Comparison of ENCODE assay signal across 11 mouse cellular contexts in genomic region chr11:99112700-99113099, GRCm38 (mm10). TPM values are rescaled to one million over a fixed set of nuclear protein-coding genes. Genes with fewer than 3 reads are reported as not detected.
DNase-seq lines count a peak whose midpoint lies in the region; ATAC-seq and TF ChIP-seq lines count a peak whose summit lies in the region.
"Had no signal": no experiment of that assay in that cellular context is flagged by ENCODE, and none has a peak within 500 bp of the region (broad histone marks: within the 10 kb centered on the region; RNA-seq: fewer than 3 reads in every experiment).

No protein-coding gene starts in this region.

- H3K9ac ChIP-seq in hindbrain, embryonic 12.5 days: no peak overlapping the region
- no peak overlapping the region for H3K9ac ChIP-seq in hindbrain, postnatal 0 days (replicated peaks; ENCODE audit: low read length)
- 0 out of 2 replicates have a peak overlapping the region, but pooled peaks have one; percentile 40 for H3K9ac ChIP-seq in embryonic facial prominence, embryonic 13.5 days
- no peak overlapping the region for H3K9ac ChIP-seq in midbrain, embryonic 13.5 days (replicated peaks)

- H3K4me3 ChIP-seq in hindbrain, embryonic 12.5 days: no peak overlapping the region
- H3K4me3 ChIP-seq in hindbrain, postnatal 0 days (ENCODE audit: low read length): no peak overlapping the region
- H3K4me3 ChIP-seq in embryonic facial prominence, embryonic 13.5 days: no peak overlapping the region
- no peak overlapping the region for H3K4me3 ChIP-seq in midbrain, embryonic 13.5 days (replicated peaks)

- 0 out of 2 replicates have a peak, but pooled peaks cover 2% of the 10 kb centered on the region for H3K9me3 ChIP-seq in hindbrain, embryonic 12.5 days (replicated peaks)
- no peaks in the 10 kb centered on the region for H3K9me3 ChIP-seq in hindbrain, postnatal 0 days (ENCODE audit: low read length)
- no peaks in the 10 kb centered on the region for H3K9me3 ChIP-seq in embryonic facial prominence, embryonic 13.5 days
- no peaks in the 10 kb centered on the region for H3K9me3 ChIP-seq in midbrain, embryonic 13.5 days

- no peak for TF ChIP-seq POLR2A in brain, embryonic 14.5 days (IDR thresholded peaks at IDR 0.05; ENCODE audit: borderline replicate concordance, extremely low read depth, insufficient read depth, insufficient read length, poor library complexity, severe bottlenecking)

- 24% methylated on average over 5 of the region's 5 CpGs for WGBS in hindbrain, embryonic 12.5 days
- 43% methylated on average over 5 of the region's 5 CpGs for WGBS in hindbrain, postnatal 0 days
- WGBS in embryonic facial prominence, embryonic 13.5 days: 15% methylated on average over 5 of the region's 5 CpGs
- 24% methylated on average over 5 of the region's 5 CpGs for WGBS in midbrain, embryonic 13.5 days

- no peaks in the 10 kb centered on the region for H3K27me3 ChIP-seq in hindbrain, embryonic 12.5 days
- no peaks in the 10 kb centered on the region for H3K27me3 ChIP-seq in hindbrain, postnatal 0 days (ENCODE audit: insufficient read depth, low read length)
- H3K27me3 ChIP-seq in embryonic facial prominence, embryonic 13.5 days: no peaks in the 10 kb centered on the region
- H3K27me3 ChIP-seq in midbrain, embryonic 13.5 days: no peaks in the 10 kb centered on the region

- no peak overlapping the region for H3K4me2 ChIP-seq in hindbrain, embryonic 12.5 days (replicated peaks)
- no peak overlapping the region for H3K4me2 ChIP-seq in hindbrain, postnatal 0 days (ENCODE audit: low read depth, low read length)
- H3K4me2 ChIP-seq in embryonic facial prominence, embryonic 13.5 days: no peak overlapping the region
- H3K4me2 ChIP-seq in midbrain, embryonic 13.5 days (replicated peaks): 0 out of 2 replicates have a peak overlapping the region, but pooled peaks have one; percentile 6

- peak overlapping the region; percentile 71 for H3K27ac ChIP-seq in hindbrain, embryonic 12.5 days
- H3K27ac ChIP-seq in hindbrain, postnatal 0 days: no peak overlapping the region
- peak overlapping the region; percentile 83 for H3K27ac ChIP-seq in embryonic facial prominence, embryonic 13.5 days
- peak overlapping the region; percentile 14; the same call in 1 of the 2 replicates for H3K27ac ChIP-seq in midbrain, embryonic 13.5 days

- peaks cover 12% of the 10 kb centered on the region for H3K4me1 ChIP-seq in hindbrain, embryonic 12.5 days
- peaks cover 5% of the 10 kb centered on the region; the same call in 1 of the 2 replicates for H3K4me1 ChIP-seq in hindbrain, postnatal 0 days (ENCODE audit: insufficient read depth, low read length)
- H3K4me1 ChIP-seq in embryonic facial prominence, embryonic 13.5 days: peaks cover 26% of the 10 kb centered on the region
- peaks cover 8% of the 10 kb centered on the region for H3K4me1 ChIP-seq in midbrain, embryonic 13.5 days (replicated peaks)

- ATAC-seq in hindbrain, embryonic 12.5 days (ENCODE audit: low FRiP score): no peak
- ATAC-seq in hindbrain, postnatal 0 days: no peak
- ATAC-seq in embryonic facial prominence, embryonic 13.5 days (ENCODE audit: insufficient number of reproducible peaks, insufficient read depth, low FRiP score, low TSS enrichment, low read depth): no peak
- no peak for ATAC-seq in midbrain, embryonic 13.5 days
- ATAC-seq: lung, postnatal 0 days had no signal

- no peak for DNase-seq in hindbrain, postnatal 0 days (ENCODE audit: low spot score)
- peak; percentile 10 for DNase-seq in brain, embryonic 14.5 days (ENCODE audit: low read depth)
- no peak for DNase-seq in ovary, postnatal 36 days (ENCODE audit: low spot score)
- DNase-seq in right cerebral cortex, postnatal 25 days: no peak
- DNase-seq in urinary bladder, postnatal 4 days (ENCODE audit: low spot score in 2 of 2): no peak
- DNase-seq: kidney, postnatal 36 days; thymus, postnatal 25 days had no signal

- H3K36me3 ChIP-seq in hindbrain, embryonic 12.5 days: no peaks in the 10 kb centered on the region
- no peaks in the 10 kb centered on the region for H3K36me3 ChIP-seq in hindbrain, postnatal 0 days (ENCODE audit: insufficient read depth, low read length)
- no peaks in the 10 kb centered on the region for H3K36me3 ChIP-seq in embryonic facial prominence, embryonic 13.5 days
- no peaks in the 10 kb centered on the region for H3K36me3 ChIP-seq in midbrain, embryonic 13.5 days

- TF ChIP-seq CTCF in hindbrain, postnatal 0 days (IDR thresholded peaks at IDR 0.05; ENCODE audit: low read depth): no peak
- no peak for TF ChIP-seq CTCF in brain, embryonic 14.5 days (IDR thresholded peaks at IDR 0.05; ENCODE audit: borderline replicate concordance, extremely low read depth, insufficient read depth, insufficient read length)

RNA-seq across cellular contexts. Expression of gene Tns4, which starts 23.6 kb away (rescaled TPM):
- 0.32 and 0.36 TPM in 2 replicates for polyA plus RNA-seq in hindbrain, embryonic 12.5 days (2016; fragmentation: Nextera tagmentation; extraction: Ambion mirVana)
- total RNA-seq in hindbrain, postnatal 0 days (2014; rRNA removed): 1.3 TPM in 1 of 2 replicates, not detected in the other
- 0.08 TPM in 1 of 2 replicates, not detected in the other for polyA plus RNA-seq in hindbrain, postnatal 0 days (2015; fragmentation: Nextera tagmentation; extraction: Ambion mirVana)
- 0.08 and 0.16 TPM in 2 replicates for polyA plus RNA-seq in brain, embryonic 14.5 days (2012; rRNA removed)
- 0.53 and 0.73 TPM in 2 replicates for polyA plus RNA-seq in embryonic facial prominence, embryonic 13.5 days (2015; fragmentation: Nextera tagmentation; extraction: Ambion mirVana)
- polyA plus RNA-seq in midbrain, embryonic 13.5 days (2015; fragmentation: Nextera tagmentation; extraction: Ambion mirVana): 0.10 and 0.16 TPM in 2 replicates

RNA-seq across cellular contexts. Expression of gene Ccr7, which starts 42.2 kb away (rescaled TPM):
- polyA plus RNA-seq in hindbrain, embryonic 12.5 days (2016; fragmentation: Nextera tagmentation; extraction: Ambion mirVana): 0.25 and 0.42 TPM in 2 replicates
- 0.40 TPM in 1 of 2 replicates, not detected in the other for total RNA-seq in hindbrain, postnatal 0 days (2014; rRNA removed)
- not detected in 2 replicates for polyA plus RNA-seq in hindbrain, postnatal 0 days (2015; fragmentation: Nextera tagmentation; extraction: Ambion mirVana)
- polyA plus RNA-seq in brain, embryonic 14.5 days (2012; rRNA removed): 0.07 TPM in 1 of 2 replicates, not detected in the other
- 0.30 and 0.69 TPM in 2 replicates for polyA plus RNA-seq in embryonic facial prominence, embryonic 13.5 days (2015; fragmentation: Nextera tagmentation; extraction: Ambion mirVana)
- not detected in 2 replicates for polyA plus RNA-seq in midbrain, embryonic 13.5 days (2015; fragmentation: Nextera tagmentation; extraction: Ambion mirVana)
